ENCODE assay signal across 24 mouse cellular contexts in the genomic region with DNA sequence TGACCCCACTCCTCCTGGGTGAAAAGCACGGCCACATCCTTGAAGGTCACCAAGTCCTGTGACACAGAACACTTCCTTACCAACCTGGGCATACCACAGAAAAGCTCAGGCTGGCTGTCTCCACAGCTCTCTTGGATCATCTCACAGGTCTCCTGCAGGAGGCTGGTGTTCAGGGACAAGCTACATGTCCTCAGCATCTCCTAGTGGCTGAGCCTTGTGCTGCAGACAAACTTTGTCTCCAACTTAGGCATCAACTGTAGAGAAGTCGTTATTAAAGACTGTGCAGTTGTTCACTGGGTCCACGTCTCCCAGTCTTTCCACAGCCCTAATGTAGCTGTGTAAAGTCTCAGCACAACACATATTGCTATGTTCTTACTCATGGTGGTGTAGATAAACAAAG. TPM values are rescaled to one million over a fixed set of nuclear protein-coding genes. Genes with fewer than 3 reads are reported as not detected.
DNase-seq lines count a peak whose midpoint lies in the region; ATAC-seq and TF ChIP-seq lines count a peak whose summit lies in the region.
"Had no signal": no experiment of that assay in that cellular context is flagged by ENCODE, and none has a peak within 500 bp of the region (broad histone marks: within the 10 kb centered on the region; RNA-seq: fewer than 3 reads in every experiment).

No protein-coding gene starts in this region.

- H3K9me3 ChIP-seq in forebrain, postnatal 0 days (ENCODE audit: low read length) = no peaks in the 10 kb centered on the region
- no peaks in the 10 kb centered on the region for H3K9me3 ChIP-seq in forebrain, embryonic 13.5 days (replicated peaks)
- H3K9me3 ChIP-seq in lung, embryonic 14.5 days (ENCODE audit: low read depth, low read length) = no peaks in the 10 kb centered on the region
- H3K9me3 ChIP-seq: kidney, embryonic 15.5 days; limb, embryonic 10.5 days; liver, embryonic 12.5 days had no signal

- no peaks in the 10 kb centered on the region for H3K27me3 ChIP-seq in forebrain, postnatal 0 days (ENCODE audit: insufficient read depth, low read length)
- no peaks in the 10 kb centered on the region for H3K27me3 ChIP-seq in forebrain, embryonic 13.5 days
- H3K27me3 ChIP-seq in lung, embryonic 14.5 days (ENCODE audit: insufficient read depth, low read length) = no peaks in the 10 kb centered on the region
- H3K27me3 ChIP-seq: kidney, embryonic 15.5 days; liver, embryonic 12.5 days had no signal

- no peak for ATAC-seq in forebrain, postnatal 0 days
- no peak for ATAC-seq in forebrain, embryonic 13.5 days
- ATAC-seq in lung, embryonic 14.5 days (ENCODE audit: insufficient read depth) = no peak
- ATAC-seq: liver, embryonic 12.5 days had no signal

- H3K36me3 ChIP-seq in forebrain, postnatal 0 days (ENCODE audit: insufficient read depth) = peaks cover 32% of the 10 kb centered on the region
- H3K36me3 ChIP-seq in forebrain, embryonic 13.5 days (ENCODE audit: poor library complexity, severe bottlenecking) = peaks cover 67% of the 10 kb centered on the region
- peaks cover 25% of the 10 kb centered on the region; the same call in 1 of the 2 replicates for H3K36me3 ChIP-seq in lung, embryonic 14.5 days (ENCODE audit: insufficient read depth)
- H3K36me3 ChIP-seq: G1E; liver, embryonic 12.5 days had no signal

- no peak overlapping the region for H3K9ac ChIP-seq in forebrain, postnatal 0 days
- H3K9ac ChIP-seq in forebrain, embryonic 13.5 days = no peak overlapping the region
- no peak overlapping the region for H3K9ac ChIP-seq in lung, embryonic 14.5 days
- H3K9ac ChIP-seq: hindbrain, embryonic 14.5 days; kidney, embryonic 15.5 days; liver, embryonic 12.5 days had no signal

- peaks cover 16% of the 10 kb centered on the region for H3K4me1 ChIP-seq in forebrain, postnatal 0 days (ENCODE audit: insufficient read depth)
- H3K4me1 ChIP-seq in forebrain, embryonic 13.5 days = peaks cover 13% of the 10 kb centered on the region
- no peaks in the 10 kb centered on the region for H3K4me1 ChIP-seq in lung, embryonic 14.5 days (ENCODE audit: insufficient read depth)
- no peaks in the 10 kb centered on the region for H3K4me1 ChIP-seq in bone marrow, adult 2 months (ENCODE audit: control insufficient read depth, insufficient read depth, low read length)
- H3K4me1 ChIP-seq: liver, embryonic 12.5 days had no signal

- WGBS in forebrain, postnatal 0 days = 86% methylated on average over 3 of the region's 3 CpGs
- WGBS in forebrain, embryonic 13.5 days = 87% methylated on average over 3 of the region's 3 CpGs
- 73% methylated on average over 3 of the region's 3 CpGs for WGBS in lung, embryonic 14.5 days
- WGBS in bone marrow, adult 2 months = 48% methylated on average over 3 of the region's 3 CpGs

- TF ChIP-seq CTCF in forebrain, postnatal 0 days (IDR thresholded peaks at IDR 0.05; ENCODE audit: low read depth) = peak; percentile 39
- TF ChIP-seq CTCF in lung, embryonic 14.5 days (IDR thresholded peaks at IDR 0.05; ENCODE audit: low read depth) = peak; percentile 35; the same call in 1 of the 2 replicates
- peak; percentile 17; the same call in 1 of the 2 replicates for TF ChIP-seq CTCF in bone marrow, adult 2 months (IDR thresholded peaks at IDR 0.05; ENCODE audit: control insufficient read depth, insufficient read depth, low read length)

- no peak overlapping the region for H3K4me2 ChIP-seq in forebrain, postnatal 0 days (ENCODE audit: low read depth)
- no peak overlapping the region for H3K4me2 ChIP-seq in forebrain, embryonic 13.5 days
- no peak overlapping the region for H3K4me2 ChIP-seq in lung, embryonic 14.5 days
- H3K4me2 ChIP-seq: hindbrain, embryonic 14.5 days; kidney, embryonic 15.5 days; liver, embryonic 12.5 days had no signal

- no peak overlapping the region for H3K4me3 ChIP-seq in forebrain, postnatal 0 days (ENCODE audit: low read depth, low read length)
- no peak overlapping the region for H3K4me3 ChIP-seq in forebrain, embryonic 13.5 days
- H3K4me3 ChIP-seq in lung, embryonic 14.5 days (ENCODE audit: low read depth, low read length) = no peak overlapping the region
- no peak overlapping the region for H3K4me3 ChIP-seq in bone marrow, adult 2 months (replicated peaks; ENCODE audit: control insufficient read depth, low read depth, low read length)
- H3K4me3 ChIP-seq: kidney, embryonic 15.5 days; limb, embryonic 10.5 days; liver, embryonic 12.5 days had no signal

- no peak overlapping the region for H3K27ac ChIP-seq in forebrain, postnatal 0 days (ENCODE audit: low read depth, low read length)
- H3K27ac ChIP-seq in forebrain, embryonic 13.5 days = no peak overlapping the region
- no peak overlapping the region for H3K27ac ChIP-seq in lung, embryonic 14.5 days (ENCODE audit: low read depth)
- no peak overlapping the region for H3K27ac ChIP-seq in bone marrow, adult 2 months (ENCODE audit: control insufficient read depth, insufficient read depth, low read depth, low read length, poor library complexity)
- H3K27ac ChIP-seq: hindbrain, embryonic 14.5 days; kidney, embryonic 15.5 days; limb, embryonic 10.5 days; liver, embryonic 12.5 days had no signal

- no peak for TF ChIP-seq POLR2A in bone marrow, adult 2 months (IDR thresholded peaks at IDR 0.05; ENCODE audit: borderline replicate concordance, control insufficient read depth, low read depth, low read length)

- no peak for DNase-seq in forebrain, postnatal 0 days
- DNase-seq in lung, embryonic 14.5 days = no peak
- no peak for DNase-seq in lung, postnatal 25 days (ENCODE audit: low spot score)
- DNase-seq in thymus, postnatal 25 days = peak; percentile 6
- no peak for DNase-seq in frontal cortex, postnatal 10 days (ENCODE audit: low spot score in 2 of 2)
- no peak for DNase-seq in adrenal gland, adult 8-10 months
- DNase-seq: adrenal gland, postnatal 10 days; cerebellum, adult 9-11 months; gastrocnemius, postnatal 10 days; midbrain, embryonic 14.5 days; right cerebral cortex, adult 18-20 months had no signal

RNA-seq across cellular contexts. Expression of gene Zfp454, which starts 3.7 kb away (rescaled TPM):
- 8.2 and 8.4 TPM in 2 replicates for total RNA-seq in forebrain, postnatal 0 days (2014; rRNA removed)
- polyA plus RNA-seq in forebrain, postnatal 0 days (2015; fragmentation: Nextera tagmentation; extraction: Ambion mirVana) = 7.7 and 8.7 TPM in 2 replicates
- 16.7 and 17.6 TPM in 2 replicates for polyA plus RNA-seq in forebrain, embryonic 13.5 days (2015; fragmentation: Nextera tagmentation; extraction: Ambion mirVana)
- polyA plus RNA-seq in lung, embryonic 14.5 days (2014; fragmentation: Nextera tagmentation; extraction: Ambion mirVana) = 8.2 and 8.9 TPM in 2 replicates
- not detected in 2 replicates for polyA plus RNA-seq in bone marrow, adult 2 months (2011; ENCODE audit: insufficient read depth, insufficient read length, low replicate concordance, missing spikeins)
- total RNA-seq in adrenal gland, adult 8-10 months (2022) = 1 to 10 TPM; 4.0 to 6.1 (median 4.8) TPM
- total RNA-seq: megakaryocyte progenitor cell, adult 5-6 weeks had no signal
- polyA plus RNA-seq: G1E; small intestine, adult 2 months had no signal

RNA-seq across cellular contexts. Expression of gene Zfp2, which starts 32.2 kb away (rescaled TPM):
- total RNA-seq in forebrain, postnatal 0 days (2014; rRNA removed) = 39.8 and 39.9 TPM in 2 replicates
- polyA plus RNA-seq in forebrain, postnatal 0 days (2015; fragmentation: Nextera tagmentation; extraction: Ambion mirVana) = 29.5 and 35.2 TPM in 2 replicates
- 40.6 and 43.9 TPM in 2 replicates for polyA plus RNA-seq in forebrain, embryonic 13.5 days (2015; fragmentation: Nextera tagmentation; extraction: Ambion mirVana)
- polyA plus RNA-seq in lung, embryonic 14.5 days (2014; fragmentation: Nextera tagmentation; extraction: Ambion mirVana) = 13.1 and 14.7 TPM in 2 replicates
- 0.55 and 0.70 TPM in 2 replicates for polyA plus RNA-seq in bone marrow, adult 2 months (2011; ENCODE audit: insufficient read depth, insufficient read length, low replicate concordance, missing spikeins)
- total RNA-seq in adrenal gland, adult 8-10 months (2022) = 10 to 100 TPM in 3 of 4 experiments, 1 to 10 TPM in 1; 9.4 to 12.8 (median 11.0) TPM
- total RNA-seq: G1E had no signal
- polyA plus RNA-seq: G1E had no signal

RNA-seq across cellular contexts. Expression of gene Grm6, which starts 33.3 kb away (rescaled TPM):
- not detected in 2 replicates for total RNA-seq in forebrain, postnatal 0 days (2014; rRNA removed)
- polyA plus RNA-seq in forebrain, postnatal 0 days (2015; fragmentation: Nextera tagmentation; extraction: Ambion mirVana) = not detected in 2 replicates
- not detected in 2 replicates for polyA plus RNA-seq in forebrain, embryonic 13.5 days (2015; fragmentation: Nextera tagmentation; extraction: Ambion mirVana)
- polyA plus RNA-seq in lung, embryonic 14.5 days (2014; fragmentation: Nextera tagmentation; extraction: Ambion mirVana) = not detected in 2 replicates
- polyA plus RNA-seq in bone marrow, adult 2 months (2011; ENCODE audit: insufficient read depth, insufficient read length, low replicate concordance, missing spikeins) = 0.59 TPM in 1 of 2 replicates, not detected in the other
- not detected for total RNA-seq in adrenal gland, adult 8-10 months (2022)
- total RNA-seq: gastrocnemius, postnatal 10 days; heart, adult 8-10 months; layer of hippocampus, adult 18-20 months; megakaryocyte progenitor cell, adult 5-6 weeks had no signal
- polyA plus RNA-seq: heart, embryonic 16.5 days; hindbrain, embryonic 14.5 days; kidney, embryonic 15.5 days; limb, embryonic 10.5 days; lung, embryonic 16.5 days; midbrain, embryonic 14.5 days had no signal

RNA-seq across cellular contexts. Expression of gene Zfp879, which starts 42.4 kb away (rescaled TPM):
- total RNA-seq in forebrain, postnatal 0 days (2014; rRNA removed) = 3.5 and 5.9 TPM in 2 replicates
- polyA plus RNA-seq in forebrain, postnatal 0 days (2015; fragmentation: Nextera tagmentation; extraction: Ambion mirVana) = 1.1 and 1.6 TPM in 2 replicates
- polyA plus RNA-seq in forebrain, embryonic 13.5 days (2015; fragmentation: Nextera tagmentation; extraction: Ambion mirVana) = 1.1 and 1.5 TPM in 2 replicates
- polyA plus RNA-seq in lung, embryonic 14.5 days (2014; fragmentation: Nextera tagmentation; extraction: Ambion mirVana) = 0.32 and 0.35 TPM in 2 replicates
- not detected in 2 replicates for polyA plus RNA-seq in bone marrow, adult 2 months (2011; ENCODE audit: insufficient read depth, insufficient read length, low replicate concordance, missing spikeins)
- 1 to 10 TPM; 1.0 to 1.5 (median 1.2) TPM for total RNA-seq in adrenal gland, adult 8-10 months (2022)
- polyA plus RNA-seq: G1E; small intestine, adult 2 months had no signal

RNA-seq across cellular contexts. Expression of gene Zfp354b, which starts 47.7 kb away (rescaled TPM):
- 4.6 and 5.0 TPM in 2 replicates for total RNA-seq in forebrain, postnatal 0 days (2014; rRNA removed)
- 2.1 and 2.3 TPM in 2 replicates for polyA plus RNA-seq in forebrain, postnatal 0 days (2015; fragmentation: Nextera tagmentation; extraction: Ambion mirVana)
- 2.2 and 2.3 TPM in 2 replicates for polyA plus RNA-seq in forebrain, embryonic 13.5 days (2015; fragmentation: Nextera tagmentation; extraction: Ambion mirVana)
- polyA plus RNA-seq in lung, embryonic 14.5 days (2014; fragmentation: Nextera tagmentation; extraction: Ambion mirVana) = 1.1 and 1.4 TPM in 2 replicates
- polyA plus RNA-seq in bone marrow, adult 2 months (2011; ENCODE audit: insufficient read depth, insufficient read length, low replicate concordance, missing spikeins) = not detected in 2 replicates
- 1 to 10 TPM; 1.7 to 4.7 (median 3.3) TPM for total RNA-seq in adrenal gland, adult 8-10 months (2022)
- total RNA-seq: megakaryocyte progenitor cell, adult 5-6 weeks had no signal
- polyA plus RNA-seq: G1E; small intestine, adult 2 months had no signal
